Mouse (Mus musculus): Measurements from ENCODE around the gene Kctd2. TPM values are rescaled to one million over a fixed set of nuclear protein-coding genes. Genes with fewer than 3 reads are reported as not detected.

Kctd2 gene
- polyA plus RNA-seq (2015; fragmentation: Nextera tagmentation; extraction: Ambion mirVana) = 20.1 and 23.1 TPM in 2 replicates

- peak within 1 kb of the TSS; percentile 94 for H3K4me3 ChIP-seq (ENCODE audit: low read depth, low read length)
- peaks cover 20% of the 10 kb centered on the region for H3K36me3 ChIP-seq (ENCODE audit: control insufficient read depth, insufficient read depth, low read length)
- peak; percentile 96 for ATAC-seq
- no peaks in the 10 kb centered on the region for H3K9me3 ChIP-seq (replicated peaks; ENCODE audit: control insufficient read depth, low read length, poor library complexity, severe bottlenecking)
- H3K27me3 ChIP-seq (ENCODE audit: control insufficient read depth, insufficient read depth, low read depth, low read length) = no peaks in the 10 kb centered on the region
- H3K4me1 ChIP-seq (ENCODE audit: control insufficient read depth, insufficient read depth, low read length) = peaks cover 24% of the 10 kb centered on the region
- peak within 1 kb of the TSS; percentile 97 for H3K9ac ChIP-seq (ENCODE audit: low read depth, low read length)
- peak within 1 kb of the TSS; percentile 96 for H3K4me2 ChIP-seq (ENCODE audit: low read length)
- WGBS = under 1% methylated on average over 56 of the region's 56 CpGs
- peak within 1 kb of the TSS; percentile 91 for H3K27ac ChIP-seq (ENCODE audit: low read length)
Observed at GRCm38 (mm10) chr11:115419531-115420237, at the start of gene Kctd2, which contains the start of gene Atp5h. Gene Kctd2 (plus strand): TSS chr11:115420128. Gene Atp5h (minus strand): TSS chr11:115419962.

GRCm38 (mm10) chr11:115370368-115370767 is 49.6 kb upstream of the Kctd2 start:
- ATAC-seq = no peak
- WGBS = 55% methylated on average over 7 of the region's 7 CpGs

GRCm38 (mm10) chr11:115371354-115371753 is 48.6 kb upstream of the Kctd2 start:
- 70% methylated on average over 8 of the region's 8 CpGs for WGBS
- Histone ChIP-seq H3K36me3 (ENCODE audit: control insufficient read depth, insufficient read depth, low read length) (no peaks in the 10 kb centered on the region), H3K4me3 (ENCODE audit: low read depth, low read length) (no peak overlapping the region), H3K4me1 (ENCODE audit: control insufficient read depth, insufficient read depth, low read length) (peaks cover 18% of the 10 kb centered on the region), H3K9me3 (replicated peaks; ENCODE audit: control insufficient read depth, low read length, poor library complexity, severe bottlenecking) (no peaks in the 10 kb centered on the region), H3K27me3 (ENCODE audit: control insufficient read depth, insufficient read depth, low read depth, low read length) (no peaks in the 10 kb centered on the region), H3K4me2 (ENCODE audit: low read length) (no peak overlapping the region), H3K27ac (ENCODE audit: low read length) (no peak overlapping the region), H3K9ac (ENCODE audit: low read depth, low read length) (no peak overlapping the region)
- ATAC-seq = no peak

More at GRCm38 (mm10) chr11:115370368-115370767, 49.6 kb upstream of the Kctd2 start:
- Histone ChIP-seq H3K9ac (ENCODE audit: low read depth, low read length) (no peak overlapping the region), H3K9me3 (replicated peaks; ENCODE audit: control insufficient read depth, low read length, poor library complexity, severe bottlenecking) (no peaks in the 10 kb centered on the region), H3K36me3 (ENCODE audit: control insufficient read depth, insufficient read depth, low read length) (no peaks in the 10 kb centered on the region), H3K27me3 (ENCODE audit: control insufficient read depth, insufficient read depth, low read depth, low read length) (no peaks in the 10 kb centered on the region), H3K27ac (ENCODE audit: low read length) (no peak overlapping the region), H3K4me1 (ENCODE audit: control insufficient read depth, insufficient read depth, low read length) (peaks cover 26% of the 10 kb centered on the region), H3K4me2 (ENCODE audit: low read length) (no peak overlapping the region), H3K4me3 (ENCODE audit: low read depth, low read length) (no peak overlapping the region)

- Histone ChIP-seq H3K36me3 (ENCODE audit: control insufficient read depth, insufficient read depth, low read length) (no peaks in the 10 kb centered on the region), H3K4me2 (ENCODE audit: low read length) (no peak overlapping the region), H3K4me1 (ENCODE audit: control insufficient read depth, insufficient read depth, low read length) (peaks cover 15% of the 10 kb centered on the region; the same call in 1 of the 2 replicates), H3K27me3 (ENCODE audit: control insufficient read depth, insufficient read depth, low read depth, low read length) (no peaks in the 10 kb centered on the region), H3K9ac (ENCODE audit: low read depth, low read length) (no peak overlapping the region), H3K27ac (ENCODE audit: low read length) (no peak overlapping the region), H3K4me3 (ENCODE audit: low read depth, low read length) (no peak overlapping the region), H3K9me3 (replicated peaks; ENCODE audit: control insufficient read depth, low read length, poor library complexity, severe bottlenecking) (no peaks in the 10 kb centered on the region)
- 77% methylated on average over 1 of the region's 1 CpGs for WGBS
- ATAC-seq = no peak
Observed at GRCm38 (mm10) chr11:115372015-115372414, 47.9 kb upstream of the Kctd2 start.

GRCm38 (mm10) chr11:115372737-115373136 is 47.2 kb upstream of the Kctd2 start:
- 45% methylated on average over 2 of the region's 2 CpGs for WGBS
- no peak for ATAC-seq
- peaks cover 15% of the 10 kb centered on the region; the same call in 1 of the 2 replicates for H3K4me1 ChIP-seq (ENCODE audit: control insufficient read depth, insufficient read depth, low read length)
- no peak overlapping the region for H3K9ac ChIP-seq (ENCODE audit: low read depth, low read length)
- no peak overlapping the region for H3K4me3 ChIP-seq (ENCODE audit: low read depth, low read length)
- H3K27me3 ChIP-seq (ENCODE audit: control insufficient read depth, insufficient read depth, low read depth, low read length) = no peaks in the 10 kb centered on the region
- no peak overlapping the region for H3K27ac ChIP-seq (ENCODE audit: low read length)
- no peaks in the 10 kb centered on the region for H3K36me3 ChIP-seq (ENCODE audit: control insufficient read depth, insufficient read depth, low read length)
- H3K4me2 ChIP-seq (ENCODE audit: low read length) = no peak overlapping the region
- H3K9me3 ChIP-seq (replicated peaks; ENCODE audit: control insufficient read depth, low read length, poor library complexity, severe bottlenecking) = no peaks in the 10 kb centered on the region

GRCm38 (mm10) chr11:115373805-115374694 is 45.9 kb upstream of the Kctd2 start:
- no peaks in the 10 kb centered on the region for H3K27me3 ChIP-seq (ENCODE audit: control insufficient read depth, insufficient read depth, low read depth, low read length)
- H3K4me3 ChIP-seq (ENCODE audit: low read depth, low read length) = peak overlapping the region; percentile 51
- WGBS = 2% methylated on average over 30 of the region's 30 CpGs
- H3K4me1 ChIP-seq (ENCODE audit: control insufficient read depth, insufficient read depth, low read length) = peaks cover 15% of the 10 kb centered on the region; the same call in 1 of the 2 replicates
- peak overlapping the region; percentile 85 for H3K27ac ChIP-seq (ENCODE audit: low read length)
- no peaks in the 10 kb centered on the region for H3K9me3 ChIP-seq (replicated peaks; ENCODE audit: control insufficient read depth, low read length, poor library complexity, severe bottlenecking)
- no peaks in the 10 kb centered on the region for H3K36me3 ChIP-seq (ENCODE audit: control insufficient read depth, insufficient read depth, low read length)
- H3K9ac ChIP-seq (ENCODE audit: low read depth, low read length) = peak overlapping the region; percentile 76
- H3K4me2 ChIP-seq (ENCODE audit: low read length) = peak overlapping the region; percentile 63
- ATAC-seq = peak; percentile 76

- ATAC-seq = 0 out of 2 replicates have a peak, but pooled peaks have one; percentile 8
- H3K9ac ChIP-seq (ENCODE audit: low read depth, low read length) = peak overlapping the region; percentile 76
- no peaks in the 10 kb centered on the region for H3K27me3 ChIP-seq (ENCODE audit: control insufficient read depth, insufficient read depth, low read depth, low read length)
- no peaks in the 10 kb centered on the region for H3K9me3 ChIP-seq (replicated peaks; ENCODE audit: control insufficient read depth, low read length, poor library complexity, severe bottlenecking)
- peak overlapping the region; percentile 51 for H3K4me3 ChIP-seq (ENCODE audit: low read depth, low read length)
- H3K36me3 ChIP-seq (ENCODE audit: control insufficient read depth, insufficient read depth, low read length) = no peaks in the 10 kb centered on the region
- H3K4me2 ChIP-seq (ENCODE audit: low read length) = peak overlapping the region; percentile 63
- H3K4me1 ChIP-seq (ENCODE audit: control insufficient read depth, insufficient read depth, low read length) = peaks cover 15% of the 10 kb centered on the region; the same call in 1 of the 2 replicates
- H3K27ac ChIP-seq (ENCODE audit: low read length) = peak overlapping the region; percentile 85
- 69% methylated on average over 12 of the region's 12 CpGs for WGBS
Observed at GRCm38 (mm10) chr11:115374695-115375425, 45.1 kb upstream of the Kctd2 start.

GRCm38 (mm10) chr11:115376722-115377121 is 43.2 kb upstream of the Kctd2 start:
- Histone ChIP-seq H3K4me2 (ENCODE audit: low read length) (no peak overlapping the region), H3K27ac (ENCODE audit: low read length) (no peak overlapping the region), H3K9me3 (replicated peaks; ENCODE audit: control insufficient read depth, low read length, poor library complexity, severe bottlenecking) (no peaks in the 10 kb centered on the region), H3K4me1 (ENCODE audit: control insufficient read depth, insufficient read depth, low read length) (peaks cover 20% of the 10 kb centered on the region; the same call in 1 of the 2 replicates), H3K4me3 (ENCODE audit: low read depth, low read length) (no peak overlapping the region), H3K36me3 (ENCODE audit: control insufficient read depth, insufficient read depth, low read length) (no peaks in the 10 kb centered on the region), H3K27me3 (ENCODE audit: control insufficient read depth, insufficient read depth, low read depth, low read length) (no peaks in the 10 kb centered on the region), H3K9ac (ENCODE audit: low read depth, low read length) (no peak overlapping the region)
- no peak for ATAC-seq
- 73% methylated on average over 7 of the region's 7 CpGs for WGBS

Measured in midbrain, embryonic 16.5 days (tissue).